ENCODE assay signal across 6 mouse cellular contexts in genomic region chr10:41435141-41435540, GRCm38 (mm10). TPM values are rescaled to one million over a fixed set of nuclear protein-coding genes. Genes with fewer than 3 reads are reported as not detected.
"Had no signal": no experiment of that assay in that cellular context is flagged by ENCODE, and none has a peak within 500 bp of the region (broad histone marks: within the 10 kb centered on the region; RNA-seq: fewer than 3 reads in every experiment).

No protein-coding gene starts in this region.

- H3K4me3 ChIP-seq: limb, embryonic 12.5 days; liver, embryonic 15.5 days; myocyte; neural tube, embryonic 15.5 days had no signal

- H3K36me3 ChIP-seq: limb, embryonic 12.5 days; liver, embryonic 15.5 days; neural tube, embryonic 15.5 days had no signal

- H3K9ac ChIP-seq: limb, embryonic 12.5 days; liver, embryonic 15.5 days; neural tube, embryonic 15.5 days had no signal

- H3K9me3 ChIP-seq: limb, embryonic 12.5 days; liver, embryonic 15.5 days; neural tube, embryonic 15.5 days had no signal

- H3K4me2 ChIP-seq: limb, embryonic 12.5 days; liver, embryonic 15.5 days; neural tube, embryonic 15.5 days had no signal

- DNase-seq: right cerebral cortex, postnatal 25 days had no signal

- H3K27ac ChIP-seq: limb, embryonic 12.5 days; liver, embryonic 15.5 days; neural tube, embryonic 15.5 days had no signal

- H3K4me1 ChIP-seq: limb, embryonic 12.5 days; liver, embryonic 15.5 days; neural tube, embryonic 15.5 days had no signal

RNA-seq across cellular contexts. Expression of gene Ppil6, which starts 55.1 kb away (rescaled TPM):
- total RNA-seq: megakaryocyte-erythroid progenitor cell, adult 5-6 weeks had no signal
